Mouse (Mus musculus): ENCODE results near the gene Ccl1.

Gene Ccl1

DNA sequence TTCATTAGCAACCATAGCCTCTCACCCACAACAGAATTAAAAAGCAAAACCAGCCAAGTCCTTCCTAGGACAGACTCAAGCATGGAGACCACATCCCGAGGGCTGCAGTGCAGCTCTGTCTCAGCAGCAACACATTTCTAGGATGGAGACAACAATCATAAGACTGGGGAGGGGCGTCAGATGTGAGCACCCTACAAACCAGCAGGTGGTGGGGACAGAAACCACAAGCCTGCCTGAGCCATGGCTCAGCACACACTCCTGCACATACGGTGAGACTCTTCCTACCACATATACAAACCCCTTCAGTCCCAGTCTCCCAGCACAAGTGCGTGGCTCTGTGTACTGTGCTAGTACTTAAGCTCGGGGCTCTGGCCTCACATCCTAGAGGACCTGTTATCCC lies 127.3 kb downstream of the Ccl1 start:
- TF ChIP-seq CTCF (conservative IDR thresholded peaks at IDR 0.05; ENCODE audit: low read length), result no peak; the same call in 1 of the 2 replicates
- no peak for TF ChIP-seq POU5F1 (IDR thresholded peaks at IDR 0.05; ENCODE audit: borderline replicate concordance, low read length)
- TF ChIP-seq NANOG (IDR thresholded peaks at IDR 0.05; ENCODE audit: borderline replicate concordance, low read length), result no peak
- H3K36me3 ChIP-seq (ENCODE audit: insufficient read depth, low read length), result no peaks in the 10 kb centered on the region
- no peak overlapping the region for H3K4me3 ChIP-seq (replicated peaks; ENCODE audit: low read length)
- H3K4me1 ChIP-seq (replicated peaks; ENCODE audit: low read depth, low read length), result peaks cover 20% of the 10 kb centered on the region
- peaks cover 17% of the 10 kb centered on the region for H3K27me3 ChIP-seq (ENCODE audit: insufficient read depth, low read length)
- H3K9me3 ChIP-seq (ENCODE audit: low read length), result no peaks in the 10 kb centered on the region

DNA sequence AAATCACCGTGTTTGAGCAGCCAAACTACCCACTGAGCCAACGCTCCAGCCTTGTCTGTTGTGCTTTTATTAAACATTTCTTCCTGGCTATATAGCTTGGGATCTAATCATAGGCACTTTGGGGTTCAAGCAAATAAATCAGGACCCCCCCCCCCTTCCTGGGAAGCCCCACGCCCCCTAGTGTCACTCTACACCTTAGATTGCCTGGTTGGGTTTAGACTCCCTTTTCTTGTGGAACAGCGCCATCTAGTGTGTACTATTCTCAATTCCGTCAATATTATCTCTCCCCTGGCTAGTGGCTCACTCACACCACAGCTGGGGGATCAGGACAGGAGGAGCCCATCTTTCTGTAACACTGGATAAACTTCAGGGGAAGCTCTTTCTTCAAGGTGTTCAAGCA lies 127.8 kb downstream of the Ccl1 start:
- no peak overlapping the region for H3K4me3 ChIP-seq (replicated peaks; ENCODE audit: low read length)
- H3K36me3 ChIP-seq (ENCODE audit: insufficient read depth, low read length), result no peaks in the 10 kb centered on the region
- H3K27me3 ChIP-seq (ENCODE audit: insufficient read depth, low read length), result peaks cover 16% of the 10 kb centered on the region
- TF ChIP-seq CTCF (conservative IDR thresholded peaks at IDR 0.05; ENCODE audit: low read length) (peak; percentile 33; the same call in 1 of the 2 replicates), POU5F1 (IDR thresholded peaks at IDR 0.05; ENCODE audit: borderline replicate concordance, low read length) (no peak)
- H3K9me3 ChIP-seq (ENCODE audit: low read length), result no peaks in the 10 kb centered on the region
- H3K4me1 ChIP-seq (replicated peaks; ENCODE audit: low read depth, low read length), result peaks cover 20% of the 10 kb centered on the region

DNA sequence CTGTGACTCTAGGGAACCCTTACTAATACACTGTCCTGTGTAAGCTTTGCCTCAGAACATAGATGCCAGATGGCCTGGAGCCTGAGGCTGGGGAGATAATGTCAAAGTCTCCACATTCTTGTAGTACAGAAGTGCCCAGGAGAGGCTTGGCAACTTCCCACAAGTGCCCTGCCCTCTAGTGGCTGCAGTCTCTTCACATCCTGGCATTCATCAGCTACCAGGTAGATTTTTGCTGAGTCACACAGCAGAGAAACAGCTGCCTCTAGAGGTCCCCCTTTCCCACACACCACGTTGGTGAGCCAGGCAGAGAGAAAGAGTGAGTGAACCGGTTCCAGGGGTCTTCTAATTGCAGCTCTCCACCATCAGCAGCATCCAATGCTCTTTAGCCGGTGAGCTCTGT lies 130.7 kb downstream of the Ccl1 start:
- Histone ChIP-seq H3K27me3 (ENCODE audit: insufficient read depth, low read length) (peaks cover 10% of the 10 kb centered on the region; the same call in 1 of the 2 replicates), H3K36me3 (ENCODE audit: insufficient read depth, low read length) (no peaks in the 10 kb centered on the region), H3K9me3 (ENCODE audit: low read length) (no peaks in the 10 kb centered on the region), H3K4me3 (replicated peaks; ENCODE audit: low read length) (0 out of 2 replicates have a peak overlapping the region, but pooled peaks have one; percentile 29), H3K4me1 (replicated peaks; ENCODE audit: low read depth, low read length) (peaks cover 20% of the 10 kb centered on the region)
- TF ChIP-seq NANOG (IDR thresholded peaks at IDR 0.05; ENCODE audit: borderline replicate concordance, low read length) (no peak), CTCF (conservative IDR thresholded peaks at IDR 0.05; ENCODE audit: low read length) (peak; percentile 74)

DNA sequence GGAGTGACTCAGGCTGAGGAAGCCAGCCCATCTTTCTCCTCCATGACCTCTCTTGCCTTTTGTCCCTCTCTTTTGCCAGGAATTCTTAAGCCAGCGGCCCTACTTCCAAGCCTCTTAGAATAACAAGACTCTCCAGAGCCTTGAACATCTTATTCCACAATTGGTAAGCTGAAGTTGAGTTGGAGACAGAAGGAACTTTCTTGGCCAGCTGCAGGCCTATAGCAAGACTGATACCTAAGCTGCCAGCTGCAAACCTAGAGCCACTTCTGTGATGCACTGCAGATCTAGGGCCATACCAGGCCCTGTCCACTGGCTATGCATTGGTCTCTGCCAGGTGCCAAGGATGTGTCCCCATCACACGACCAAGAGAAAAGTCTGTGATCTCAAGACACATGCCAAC lies 132.0 kb downstream of the Ccl1 start:
- H3K27me3 ChIP-seq (ENCODE audit: insufficient read depth, low read length), result 0 out of 2 replicates have a peak, but pooled peaks cover 2% of the 10 kb centered on the region
- H3K4me3 ChIP-seq (replicated peaks; ENCODE audit: low read length), result no peak overlapping the region
- no peaks in the 10 kb centered on the region for H3K9me3 ChIP-seq (ENCODE audit: low read length)
- H3K36me3 ChIP-seq (ENCODE audit: insufficient read depth, low read length), result no peaks in the 10 kb centered on the region
- TF ChIP-seq CTCF (conservative IDR thresholded peaks at IDR 0.05; ENCODE audit: low read length) (no peak), NANOG (IDR thresholded peaks at IDR 0.05; ENCODE audit: borderline replicate concordance, low read length) (no peak), POU5F1 (IDR thresholded peaks at IDR 0.05; ENCODE audit: borderline replicate concordance, low read length) (no peak)
- peaks cover 20% of the 10 kb centered on the region for H3K4me1 ChIP-seq (replicated peaks; ENCODE audit: low read depth, low read length)

DNA sequence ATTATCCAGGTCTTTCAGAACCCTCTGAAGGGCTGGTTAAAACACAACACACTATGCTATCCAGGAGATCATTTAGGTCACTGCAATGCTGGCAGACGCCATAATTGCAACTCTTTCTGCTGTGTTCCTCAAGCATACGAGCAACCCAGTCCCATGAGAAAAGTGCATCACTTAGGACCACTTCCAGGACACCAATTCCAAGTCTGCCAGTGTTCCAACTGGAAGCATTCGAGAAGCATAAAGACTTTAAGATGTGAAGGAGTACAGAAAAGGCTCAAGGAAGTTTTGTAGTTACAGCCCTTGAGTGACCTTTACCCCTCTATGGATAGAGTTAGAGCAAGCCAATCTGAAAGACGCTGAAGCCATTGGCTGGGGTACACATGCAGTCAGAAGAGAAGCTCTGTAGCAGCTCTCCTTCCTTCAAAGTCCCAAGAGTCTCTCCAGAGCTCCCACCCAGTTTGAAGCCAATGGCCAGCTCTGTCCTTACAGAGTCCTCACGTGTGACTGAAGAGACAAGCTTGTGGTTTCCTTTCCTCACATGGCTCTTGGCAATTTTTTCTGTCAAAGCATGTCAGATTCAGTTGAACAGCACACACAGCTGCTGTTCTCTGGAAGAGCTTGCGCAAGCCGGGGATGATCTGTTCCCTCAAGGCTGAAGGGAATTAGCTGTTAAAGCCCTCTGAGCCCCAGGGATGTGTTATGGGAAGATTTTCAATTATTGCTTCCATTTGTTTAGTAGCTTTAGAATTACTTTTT lies 134.0 kb downstream of the Ccl1 start:
- peaks cover 16% of the 10 kb centered on the region for H3K4me1 ChIP-seq (replicated peaks; ENCODE audit: low read depth, low read length)
- no peaks in the 10 kb centered on the region for H3K9me3 ChIP-seq (ENCODE audit: low read length)
- TF ChIP-seq NANOG (IDR thresholded peaks at IDR 0.05; ENCODE audit: borderline replicate concordance, low read length), result no peak
- TF ChIP-seq CTCF (conservative IDR thresholded peaks at IDR 0.05; ENCODE audit: low read length), result no peak
- TF ChIP-seq POU5F1 (IDR thresholded peaks at IDR 0.05; ENCODE audit: borderline replicate concordance, low read length), result no peak
- H3K4me3 ChIP-seq (replicated peaks; ENCODE audit: low read length), result no peak overlapping the region
- H3K36me3 ChIP-seq (ENCODE audit: insufficient read depth, low read length), result no peaks in the 10 kb centered on the region
- H3K27me3 ChIP-seq (ENCODE audit: insufficient read depth, low read length), result no peaks in the 10 kb centered on the region

DNA sequence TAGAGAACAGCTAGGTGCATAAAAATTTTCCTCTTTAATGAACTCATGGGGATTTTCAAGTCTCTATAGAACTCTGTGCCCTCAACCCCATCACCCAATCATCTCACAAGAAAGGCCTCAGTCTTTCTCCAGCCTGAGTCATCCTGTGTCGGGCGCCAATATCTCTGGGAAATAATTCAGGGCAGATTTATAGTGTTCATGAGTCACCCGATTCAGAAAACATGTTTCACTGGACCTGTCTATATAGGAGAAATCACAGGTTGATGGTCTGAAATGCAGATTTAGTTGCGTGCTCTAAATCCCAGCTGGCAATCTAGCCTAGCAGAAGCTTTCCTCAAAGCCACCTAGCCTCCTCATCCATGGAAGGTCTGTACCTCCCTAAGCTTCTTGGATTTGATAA lies 136.0 kb downstream of the Ccl1 start:
- Histone ChIP-seq H3K9me3 (ENCODE audit: low read length) (no peaks in the 10 kb centered on the region), H3K27me3 (ENCODE audit: insufficient read depth, low read length) (no peaks in the 10 kb centered on the region), H3K4me3 (replicated peaks; ENCODE audit: low read length) (no peak overlapping the region), H3K4me1 (replicated peaks; ENCODE audit: low read depth, low read length) (no peaks in the 10 kb centered on the region), H3K36me3 (ENCODE audit: insufficient read depth, low read length) (no peaks in the 10 kb centered on the region)
- TF ChIP-seq POU5F1 (IDR thresholded peaks at IDR 0.05; ENCODE audit: borderline replicate concordance, low read length) (no peak), CTCF (conservative IDR thresholded peaks at IDR 0.05; ENCODE audit: low read length) (no peak), NANOG (IDR thresholded peaks at IDR 0.05; ENCODE audit: borderline replicate concordance, low read length) (no peak)

DNA sequence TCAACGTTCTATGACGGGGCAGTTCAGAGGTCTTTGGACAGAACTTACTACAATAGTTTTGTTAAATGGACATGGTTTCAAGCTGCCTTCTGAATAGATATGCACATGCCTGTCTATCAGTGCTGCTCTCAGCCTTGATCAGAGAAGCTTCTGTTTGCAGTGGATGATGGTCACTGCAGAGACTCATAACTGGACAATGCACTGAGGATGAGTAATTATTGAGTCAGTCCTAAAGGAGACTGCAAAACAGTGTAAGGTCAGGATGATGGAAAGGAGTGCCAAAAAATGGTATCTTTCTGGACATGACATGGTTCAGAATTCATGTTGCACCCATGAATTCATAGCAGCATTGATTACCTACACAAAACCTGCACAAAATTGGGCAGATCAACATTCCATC lies 137.2 kb downstream of the Ccl1 start:
- H3K9me3 ChIP-seq (ENCODE audit: low read length), result no peaks in the 10 kb centered on the region
- no peaks in the 10 kb centered on the region for H3K4me1 ChIP-seq (replicated peaks; ENCODE audit: low read depth, low read length)
- no peaks in the 10 kb centered on the region for H3K27me3 ChIP-seq (ENCODE audit: insufficient read depth, low read length)
- H3K4me3 ChIP-seq (replicated peaks; ENCODE audit: low read length), result no peak overlapping the region
- TF ChIP-seq POU5F1 (IDR thresholded peaks at IDR 0.05; ENCODE audit: borderline replicate concordance, low read length) (no peak), CTCF (conservative IDR thresholded peaks at IDR 0.05; ENCODE audit: low read length) (no peak), NANOG (IDR thresholded peaks at IDR 0.05; ENCODE audit: borderline replicate concordance, low read length) (no peak)
- no peaks in the 10 kb centered on the region for H3K36me3 ChIP-seq (ENCODE audit: insufficient read depth, low read length)

DNA sequence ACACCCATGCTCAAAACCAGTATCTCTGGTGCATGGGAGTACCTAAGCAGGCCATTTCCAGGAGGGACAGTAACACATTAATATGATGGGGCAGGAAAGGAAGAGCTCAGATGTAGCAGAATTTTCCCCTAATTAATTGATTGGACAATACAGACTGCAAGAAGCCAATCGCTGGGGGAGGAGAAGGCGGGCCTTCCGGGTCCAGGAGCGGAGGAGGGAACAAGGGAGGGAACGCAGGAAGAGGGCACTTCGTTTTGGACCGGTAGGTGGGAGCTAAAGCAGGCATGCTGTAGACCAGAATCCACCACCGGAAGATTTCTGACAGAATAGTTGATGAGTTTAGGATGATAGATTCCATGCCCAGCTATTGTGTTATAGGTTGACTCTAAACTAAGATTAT lies 142.2 kb downstream of the Ccl1 start:
- H3K4me3 ChIP-seq (replicated peaks; ENCODE audit: low read length), result no peak overlapping the region
- TF ChIP-seq NANOG (IDR thresholded peaks at IDR 0.05; ENCODE audit: borderline replicate concordance, low read length) (no peak), POU5F1 (IDR thresholded peaks at IDR 0.05; ENCODE audit: borderline replicate concordance, low read length) (no peak), CTCF (conservative IDR thresholded peaks at IDR 0.05; ENCODE audit: low read length) (no peak)
- H3K36me3 ChIP-seq (ENCODE audit: insufficient read depth, low read length), result no peaks in the 10 kb centered on the region
- H3K27me3 ChIP-seq (ENCODE audit: insufficient read depth, low read length), result no peaks in the 10 kb centered on the region
- no peaks in the 10 kb centered on the region for H3K9me3 ChIP-seq (ENCODE audit: low read length)
- no peaks in the 10 kb centered on the region for H3K4me1 ChIP-seq (replicated peaks; ENCODE audit: low read depth, low read length)

DNA sequence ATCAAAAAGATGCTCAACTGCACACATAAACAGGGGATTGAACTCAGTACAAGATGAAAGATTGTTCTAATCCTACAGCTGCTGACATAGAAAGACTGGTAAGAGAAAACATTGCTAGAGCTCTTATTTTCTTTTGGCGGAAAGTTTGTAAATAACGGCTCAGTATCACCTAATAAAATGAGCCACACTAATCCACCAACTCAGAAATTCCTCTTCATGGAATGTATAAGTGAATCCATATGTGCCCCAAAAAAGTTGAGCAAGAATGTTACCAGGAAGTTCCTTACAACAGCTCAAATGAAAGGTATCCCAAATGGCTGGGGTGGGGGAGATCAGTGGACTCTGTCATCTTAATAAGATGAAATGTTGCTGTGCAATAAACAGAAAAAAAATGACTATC lies 146.4 kb downstream of the Ccl1 start:
- Histone ChIP-seq H3K4me1 (replicated peaks; ENCODE audit: low read depth, low read length) (no peaks in the 10 kb centered on the region), H3K36me3 (ENCODE audit: insufficient read depth, low read length) (no peaks in the 10 kb centered on the region), H3K9me3 (ENCODE audit: low read length) (no peaks in the 10 kb centered on the region), H3K4me3 (replicated peaks; ENCODE audit: low read length) (no peak overlapping the region), H3K27me3 (ENCODE audit: insufficient read depth, low read length) (no peaks in the 10 kb centered on the region)
- TF ChIP-seq POU5F1 (IDR thresholded peaks at IDR 0.05; ENCODE audit: borderline replicate concordance, low read length) (no peak), CTCF (conservative IDR thresholded peaks at IDR 0.05; ENCODE audit: low read length) (no peak), NANOG (IDR thresholded peaks at IDR 0.05; ENCODE audit: borderline replicate concordance, low read length) (no peak)
